Mouse (Mus musculus) CH12.LX (cell line): Measurements from ENCODE around the gene Faap24. TPM values are rescaled to one million over a fixed set of nuclear protein-coding genes. Genes with fewer than 3 reads are reported as not detected.
A peak's percentile ranks its signal among the peaks of the same experiment; 100 is the strongest.

Experiments used
- DNase-seq: peaks from one replicate; pipeline ENCODE4 v3.0.0-alpha.2; 2013; ENCODE audit errors: extremely low read depth
- H3K27ac ChIP-seq: 2 replicates; pipeline ENCODE4 v1.5.1; 2012; ENCODE audit warnings: low read depth, mild to moderate bottlenecking, control low read depth, moderate library complexity; ENCODE audit not compliant: insufficient read depth
- H3K27me3 ChIP-seq: replicated peaks from 2 replicates; pipeline ENCODE3; 2012; ENCODE audit warnings: inconsistent platforms
- H3K36me3 ChIP-seq, 2 experiments: replicated peaks in 1 of 2; 2 replicates each; pipeline versions ENCODE3 to v1.6.1; 2012; ENCODE audit warnings: inconsistent platforms in 1 of 2, low read length in 1 of 2, mild to moderate bottlenecking in 1 of 2, mixed read lengths in 1 of 2, moderate library complexity in 1 of 2; ENCODE audit not compliant: control insufficient read depth in 1 of 2, insufficient read depth in 1 of 2
- H3K4me1 ChIP-seq, 2 experiments: 2 replicates each; pipeline ENCODE4 v1.6.1; 2012; ENCODE audit warnings: inconsistent platforms in 1 of 2, moderate library complexity in 1 of 2; ENCODE audit not compliant: insufficient read depth in 2 of 2, control insufficient read depth in 1 of 2
- H3K4me2 ChIP-seq: 2 replicates; pipeline ENCODE4 v1.6.1; 2012; ENCODE audit warnings: low read depth, mild to moderate bottlenecking, control low read depth; ENCODE audit not compliant: poor library complexity, insufficient read depth, severe bottlenecking
- H3K4me3 ChIP-seq, 3 experiments: fragments of 150-350 bp in 1 of 3; sonication (generic) in 1 of 3; replicated peaks in 1 of 3; 2 replicates each; pipeline versions ENCODE3 to v1.5.1; 2011 to 2012; ENCODE audit warnings: low read depth in 2 of 3, low read length in 2 of 3, mild to moderate bottlenecking in 2 of 3, moderate library complexity in 2 of 3, control low read depth in 1 of 3, improper control_type of control experiment in 1 of 3, inconsistent platforms in 1 of 3, mixed read lengths in 1 of 3; ENCODE audit not compliant: poor library complexity in 1 of 3
- H3K79me2 ChIP-seq: replicated peaks from 2 replicates; pipeline ENCODE4 v1.6.1; 2012; ENCODE audit warnings: mild to moderate bottlenecking, moderate library complexity; ENCODE audit not compliant: control insufficient read depth, poor library complexity, insufficient read depth, severe bottlenecking; ENCODE audit errors: extremely low read depth
- H3K9ac ChIP-seq: 2 replicates; pipeline ENCODE4 v1.6.1; 2012; ENCODE audit warnings: low read depth, mild to moderate bottlenecking, control low read depth, moderate library complexity; ENCODE audit not compliant: insufficient read depth
- H3K9me3 ChIP-seq: replicated peaks from 2 replicates; pipeline ENCODE3; 2012; ENCODE audit warnings: low read length, inconsistent platforms, mixed read lengths
- BHLHE40 ChIP-seq: IDR thresholded peaks from 2 replicates; pipeline ENCODE4 v1.6.1; 2011; ENCODE audit warnings: mild to moderate bottlenecking, low read depth, low read length, improper control_type of control experiment
- CTCF ChIP-seq, 2 experiments: IDR thresholded peaks in 1 of 2; conservative IDR thresholded peaks in 1 of 2; 2 replicates each; pipeline ENCODE4 v1.5.1; 2011 to 2012; ENCODE audit warnings: low read depth in 2 of 2, low read length in 2 of 2, improper control_type of control experiment in 1 of 2, inconsistent platforms in 1 of 2, mild to moderate bottlenecking in 1 of 2, moderate library complexity in 1 of 2
- ELF1 ChIP-seq: IDR thresholded peaks from 2 replicates; pipeline ENCODE4 v1.6.1; 2014; ENCODE audit warnings: low read depth, mild to moderate bottlenecking, inconsistent platforms, low read length, improper control_type of control experiment
- GABPA ChIP-seq: IDR thresholded peaks from 2 replicates; pipeline ENCODE4 v1.6.1; 2012; ENCODE audit warnings: low read depth, low read length, improper control_type of control experiment, inconsistent platforms; ENCODE audit not compliant: insufficient replicate concordance
- IRF4 ChIP-seq: IDR thresholded peaks from 2 replicates; pipeline ENCODE4 v1.6.1; 2014; ENCODE audit warnings: low read depth, mild to moderate bottlenecking, inconsistent platforms, low read length, improper control_type of control experiment
- MAZ ChIP-seq: IDR thresholded peaks from 2 replicates; pipeline ENCODE4 v1.6.1; 2012; ENCODE audit warnings: low read depth, mild to moderate bottlenecking, inconsistent platforms, low read length, improper control_type of control experiment, moderate library complexity
- NELFE ChIP-seq: IDR thresholded peaks from 2 replicates; pipeline ENCODE4 v1.6.1; 2011; ENCODE audit warnings: low read depth, low read length, improper control_type of control experiment
- RAD21 ChIP-seq: IDR thresholded peaks from 2 replicates; pipeline ENCODE4 v1.6.1; 2011; ENCODE audit warnings: low read depth, mild to moderate bottlenecking, low read length, improper control_type of control experiment, moderate library complexity
- RCOR1 ChIP-seq: conservative IDR thresholded peaks from 2 replicates; pipeline ENCODE4 v1.6.1; 2012; ENCODE audit warnings: low read depth, mild to moderate bottlenecking, inconsistent platforms, low read length, improper control_type of control experiment
- SMC3 ChIP-seq: IDR thresholded peaks from 2 replicates; pipeline ENCODE4 v1.6.1; 2011; ENCODE audit warnings: low read depth, low read length, improper control_type of control experiment
- TCF12 ChIP-seq: IDR thresholded peaks from 2 replicates; pipeline ENCODE4 v1.6.1; 2014; ENCODE audit warnings: low read depth, mild to moderate bottlenecking, inconsistent platforms, low read length, improper control_type of control experiment
- USF2 ChIP-seq: conservative IDR thresholded peaks from 2 replicates; pipeline ENCODE4 v1.6.1; 2011; ENCODE audit warnings: low read depth, low read length, improper control_type of control experiment
- ZMIZ1 ChIP-seq: IDR thresholded peaks from 2 replicates; pipeline ENCODE4 v1.6.1; 2012; ENCODE audit warnings: low read depth, mild to moderate bottlenecking, inconsistent platforms, low read length, improper control_type of control experiment
- ZNF384 ChIP-seq: IDR thresholded peaks from 2 replicates; pipeline ENCODE4 v1.6.1; 2012; ENCODE audit warnings: low read depth, low read length, improper control_type of control experiment, inconsistent platforms
- dilution Hi-C: fragments of 300-500 bp; cut with MboI; formaldehyde crosslinking; loops from 2 replicates; pipeline ENCODE4 v1.14.3; 2020; ENCODE audit warnings: low sequenced_read_pairs; ENCODE audit not compliant: extremely low pct_unique_long_range_greater_than_20kb, extremely low pct_ligation_motif_present
- in situ Hi-C: fragments of 300-500 bp; cut with MboI; formaldehyde crosslinking; loops from 3 replicates; pipeline ENCODE4 v1.14.3; 2019; ENCODE audit warnings: low sequenced_read_pairs, low pct_ligation_motif_present, low pct_unique_long_range_greater_than_20kb, mixed read lengths
- polyA plus RNA-seq: library from polyadenylated mRNA; unstranded; fragments of >175 nt; gene quantifications from 2 replicates; pipeline ENCODE4 v1.2.1, GENCODE M21; 2012; ENCODE audit warnings: low read depth; ENCODE audit not compliant: insufficient read length
- total RNA-seq, 2 experiments: library from RNA; depleted of rRNA; stranded (reverse); fragments of 300-350 nt in 1 of 2; fragments of >200 nt in 1 of 2; gene quantifications; 2 replicates each; pipeline ENCODE4 v1.2.3; 2012 to 2014

Gene Faap24
- total and polyA plus RNA-seq, 3 experiments = 17.6 to 55.1 (median 23.1) TPM

- TF ChIP-seq RAD21 (peak; percentile 29), USF2 (no peak), BHLHE40 (peak; percentile 51), SMC3 (peak; percentile 8; the same call in 1 of the 2 replicates), ZNF384 (peak; percentile 82), CTCF (conservative IDR thresholded peaks at IDR 0.05 in 1 of 2, IDR thresholded peaks at IDR 0.05 in 1 of 2; ENCODE audit: low read depth in 2 of 2, low read length in 2 of 2) (peak; percentile 19 to 54; a peak in 2 of 4 replicates)
- no peaks in the 10 kb centered on the region for H3K27me3 ChIP-seq
- in situ Hi-C loops = loop anchor here (25.0 kb wide), 1 partner anchor 169 kb away; the partner anchor contains the start of gene Nudt19
- dilution Hi-C loops = no loop called here
- no peak overlapping the region for H3K4me3 ChIP-seq
- H3K9ac ChIP-seq = no peak overlapping the region
- no peaks in the 10 kb centered on the region for H3K9me3 ChIP-seq
- H3K79me2 ChIP-seq = peaks cover 17% of the 10 kb centered on the region
- no peak overlapping the region for H3K4me2 ChIP-seq
- no peak overlapping the region for H3K27ac ChIP-seq
- H3K4me1 ChIP-seq = peaks cover 8 to 24% of the 10 kb centered on the region in 2 experiments
- DNase-seq = no peak
- peaks cover 24 to 39% of the 10 kb centered on the region in 2 experiments for H3K36me3 ChIP-seq
Observed at GRCm38 (mm10) chr7:35392935-35393334, 3.7 kb downstream of the Faap24 start.

GRCm38 (mm10) chr7:35388694-35389093 is 7.9 kb downstream of the Faap24 start:
- no peak overlapping the region for H3K9ac ChIP-seq
- H3K4me2 ChIP-seq = no peak overlapping the region
- dilution Hi-C loops (no loop called here), in situ Hi-C loops (loop anchor here (25.0 kb wide), 1 partner anchor 174 kb away; the partner anchor contains the start of gene Nudt19)
- H3K27me3 ChIP-seq = no peaks in the 10 kb centered on the region
- no peaks in the 10 kb centered on the region for H3K79me2 ChIP-seq
- peaks cover 10 to 23% of the 10 kb centered on the region in 2 experiments for H3K36me3 ChIP-seq
- no peak for DNase-seq
- H3K4me3 ChIP-seq = no peak overlapping the region
- no peak overlapping the region for H3K27ac ChIP-seq
- peaks cover 2% of the 10 kb centered on the region for H3K9me3 ChIP-seq
- H3K4me1 ChIP-seq = peaks cover 0 to 7% of the 10 kb centered on the region in 2 experiments; a peak in 2 of 4 replicates
- TF ChIP-seq CTCF (conservative IDR thresholded peaks at IDR 0.05 in 1 of 2, IDR thresholded peaks at IDR 0.05 in 1 of 2; ENCODE audit: low read depth in 2 of 2, low read length in 2 of 2) (no peak), ELF1 (no peak), MAZ (no peak), GABPA (no peak), TCF12 (no peak), ZMIZ1 (no peak), RCOR1 (no peak), NELFE (no peak), IRF4 (no peak)
